Mouse (Mus musculus) CH12.LX (cell line): ENCODE results near the gene Inha. TPM values are rescaled to one million over a fixed set of nuclear protein-coding genes. Genes with fewer than 3 reads are reported as not detected.

Experiments used
- DNase-seq: peaks from one replicate; pipeline ENCODE4 v3.0.0-alpha.2; 2013; ENCODE audit errors: extremely low read depth
- H3K27ac ChIP-seq: 2 replicates; pipeline ENCODE4 v1.5.1; 2012; ENCODE audit warnings: low read depth, mild to moderate bottlenecking, control low read depth, moderate library complexity; ENCODE audit not compliant: insufficient read depth
- H3K27me3 ChIP-seq: replicated peaks from 2 replicates; pipeline ENCODE3; 2012; ENCODE audit warnings: inconsistent platforms
- H3K36me3 ChIP-seq, 2 experiments: replicated peaks in 1 of 2; 2 replicates each; pipeline versions ENCODE3 to v1.6.1; 2012; ENCODE audit warnings: inconsistent platforms in 1 of 2, low read length in 1 of 2, mild to moderate bottlenecking in 1 of 2, mixed read lengths in 1 of 2, moderate library complexity in 1 of 2; ENCODE audit not compliant: control insufficient read depth in 1 of 2, insufficient read depth in 1 of 2
- H3K4me1 ChIP-seq, 2 experiments: 2 replicates each; pipeline ENCODE4 v1.6.1; 2012; ENCODE audit warnings: inconsistent platforms in 1 of 2, moderate library complexity in 1 of 2; ENCODE audit not compliant: insufficient read depth in 2 of 2, control insufficient read depth in 1 of 2
- H3K4me2 ChIP-seq: 2 replicates; pipeline ENCODE4 v1.6.1; 2012; ENCODE audit warnings: low read depth, mild to moderate bottlenecking, control low read depth; ENCODE audit not compliant: poor library complexity, insufficient read depth, severe bottlenecking
- H3K4me3 ChIP-seq, 3 experiments: fragments of 150-350 bp in 1 of 3; sonication (generic) in 1 of 3; replicated peaks in 1 of 3; 2 replicates each; pipeline versions ENCODE3 to v1.5.1; 2011 to 2012; ENCODE audit warnings: low read depth in 2 of 3, low read length in 2 of 3, mild to moderate bottlenecking in 2 of 3, moderate library complexity in 2 of 3, control low read depth in 1 of 3, improper control_type of control experiment in 1 of 3, inconsistent platforms in 1 of 3, mixed read lengths in 1 of 3; ENCODE audit not compliant: poor library complexity in 1 of 3
- H3K79me2 ChIP-seq: replicated peaks from 2 replicates; pipeline ENCODE4 v1.6.1; 2012; ENCODE audit warnings: mild to moderate bottlenecking, moderate library complexity; ENCODE audit not compliant: control insufficient read depth, poor library complexity, insufficient read depth, severe bottlenecking; ENCODE audit errors: extremely low read depth
- H3K9ac ChIP-seq: 2 replicates; pipeline ENCODE4 v1.6.1; 2012; ENCODE audit warnings: low read depth, mild to moderate bottlenecking, control low read depth, moderate library complexity; ENCODE audit not compliant: insufficient read depth
- H3K9me3 ChIP-seq: replicated peaks from 2 replicates; pipeline ENCODE3; 2012; ENCODE audit warnings: low read length, inconsistent platforms, mixed read lengths
- BHLHE40 ChIP-seq: IDR thresholded peaks from 2 replicates; pipeline ENCODE4 v1.6.1; 2011; ENCODE audit warnings: mild to moderate bottlenecking, low read depth, low read length, improper control_type of control experiment
- CHD1 ChIP-seq: IDR thresholded peaks from 2 replicates; pipeline ENCODE4 v1.6.1; 2012; ENCODE audit warnings: low read depth, low read length, improper control_type of control experiment, inconsistent platforms
- CHD2 ChIP-seq: IDR thresholded peaks from 2 replicates; pipeline ENCODE4 v1.6.1; 2011; ENCODE audit warnings: low read length, improper control_type of control experiment
- ELF1 ChIP-seq: IDR thresholded peaks from 2 replicates; pipeline ENCODE4 v1.6.1; 2014; ENCODE audit warnings: low read depth, mild to moderate bottlenecking, inconsistent platforms, low read length, improper control_type of control experiment
- ETS1 ChIP-seq: conservative IDR thresholded peaks from 2 replicates; pipeline ENCODE4 v1.6.1; 2012; ENCODE audit warnings: low read depth, mild to moderate bottlenecking, inconsistent platforms, low read length, improper control_type of control experiment, moderate library complexity
- GABPA ChIP-seq: IDR thresholded peaks from 2 replicates; pipeline ENCODE4 v1.6.1; 2012; ENCODE audit warnings: low read depth, low read length, improper control_type of control experiment, inconsistent platforms; ENCODE audit not compliant: insufficient replicate concordance
- IRF4 ChIP-seq: IDR thresholded peaks from 2 replicates; pipeline ENCODE4 v1.6.1; 2014; ENCODE audit warnings: low read depth, mild to moderate bottlenecking, inconsistent platforms, low read length, improper control_type of control experiment
- JUN ChIP-seq: IDR thresholded peaks from 2 replicates; pipeline ENCODE4 v1.6.1; 2011; ENCODE audit warnings: low read depth, mild to moderate bottlenecking, low read length, improper control_type of control experiment, moderate library complexity; ENCODE audit not compliant: insufficient read depth
- JUND ChIP-seq: conservative IDR thresholded peaks from 2 replicates; pipeline ENCODE4 v1.6.1; 2011; ENCODE audit warnings: low read depth, low read length, improper control_type of control experiment
- MEF2A ChIP-seq: IDR thresholded peaks from 2 replicates; pipeline ENCODE4 v1.6.1; 2014; ENCODE audit warnings: low read depth, mild to moderate bottlenecking, inconsistent platforms, low read length, improper control_type of control experiment, borderline replicate concordance
- NELFE ChIP-seq: IDR thresholded peaks from 2 replicates; pipeline ENCODE4 v1.6.1; 2011; ENCODE audit warnings: low read depth, low read length, improper control_type of control experiment
- NRF1 ChIP-seq: IDR thresholded peaks from 2 replicates; pipeline ENCODE4 v1.6.1; 2014; ENCODE audit warnings: low read depth, mild to moderate bottlenecking, inconsistent platforms, low read length, improper control_type of control experiment, moderate library complexity
- PAX5 ChIP-seq: IDR thresholded peaks from 2 replicates; pipeline ENCODE4 v1.6.1; 2012; ENCODE audit warnings: low read length, inconsistent platforms, mixed read lengths
- POLR2AphosphoS2 ChIP-seq: IDR thresholded peaks from 2 replicates; pipeline ENCODE4 v1.6.1; 2011; ENCODE audit warnings: low read depth, low read length, improper control_type of control experiment
- SIN3A ChIP-seq: IDR thresholded peaks from 2 replicates; pipeline ENCODE4 v1.6.1; 2012; ENCODE audit warnings: low read length, improper control_type of control experiment, inconsistent platforms
- SMC3 ChIP-seq: IDR thresholded peaks from 2 replicates; pipeline ENCODE4 v1.6.1; 2011; ENCODE audit warnings: low read depth, low read length, improper control_type of control experiment
- TBP ChIP-seq: conservative IDR thresholded peaks from 2 replicates; pipeline ENCODE4 v1.6.1; 2011; ENCODE audit warnings: low read depth, low read length, improper control_type of control experiment
- TCF12 ChIP-seq: IDR thresholded peaks from 2 replicates; pipeline ENCODE4 v1.6.1; 2014; ENCODE audit warnings: low read depth, mild to moderate bottlenecking, inconsistent platforms, low read length, improper control_type of control experiment
- USF2 ChIP-seq: conservative IDR thresholded peaks from 2 replicates; pipeline ENCODE4 v1.6.1; 2011; ENCODE audit warnings: low read depth, low read length, improper control_type of control experiment
- ZC3H11A ChIP-seq: IDR thresholded peaks from 2 replicates; pipeline ENCODE4 v1.6.1; 2012; ENCODE audit warnings: low read depth, mild to moderate bottlenecking, inconsistent platforms, low read length, improper control_type of control experiment
- ZKSCAN1 ChIP-seq: IDR thresholded peaks from 2 replicates; pipeline ENCODE4 v1.6.1; 2012; ENCODE audit warnings: low read depth, inconsistent platforms, low read length, improper control_type of control experiment, borderline replicate concordance
- dilution Hi-C: fragments of 300-500 bp; cut with MboI; formaldehyde crosslinking; loops from 2 replicates; pipeline ENCODE4 v1.14.3; 2020; ENCODE audit warnings: low sequenced_read_pairs; ENCODE audit not compliant: extremely low pct_unique_long_range_greater_than_20kb, extremely low pct_ligation_motif_present
- in situ Hi-C: fragments of 300-500 bp; cut with MboI; formaldehyde crosslinking; loops from 3 replicates; pipeline ENCODE4 v1.14.3; 2019; ENCODE audit warnings: low sequenced_read_pairs, low pct_ligation_motif_present, low pct_unique_long_range_greater_than_20kb, mixed read lengths
- polyA plus RNA-seq: library from polyadenylated mRNA; unstranded; fragments of >175 nt; gene quantifications from 2 replicates; pipeline ENCODE4 v1.2.1, GENCODE M21; 2012; ENCODE audit warnings: low read depth; ENCODE audit not compliant: insufficient read length
- total RNA-seq, 2 experiments: library from RNA; depleted of rRNA; stranded (reverse); fragments of 300-350 nt in 1 of 2; fragments of >200 nt in 1 of 2; gene quantifications; 2 replicates each; pipeline ENCODE4 v1.2.3; 2012 to 2014

Inha gene
- total and polyA plus RNA-seq, 3 experiments = not detected

DNA sequence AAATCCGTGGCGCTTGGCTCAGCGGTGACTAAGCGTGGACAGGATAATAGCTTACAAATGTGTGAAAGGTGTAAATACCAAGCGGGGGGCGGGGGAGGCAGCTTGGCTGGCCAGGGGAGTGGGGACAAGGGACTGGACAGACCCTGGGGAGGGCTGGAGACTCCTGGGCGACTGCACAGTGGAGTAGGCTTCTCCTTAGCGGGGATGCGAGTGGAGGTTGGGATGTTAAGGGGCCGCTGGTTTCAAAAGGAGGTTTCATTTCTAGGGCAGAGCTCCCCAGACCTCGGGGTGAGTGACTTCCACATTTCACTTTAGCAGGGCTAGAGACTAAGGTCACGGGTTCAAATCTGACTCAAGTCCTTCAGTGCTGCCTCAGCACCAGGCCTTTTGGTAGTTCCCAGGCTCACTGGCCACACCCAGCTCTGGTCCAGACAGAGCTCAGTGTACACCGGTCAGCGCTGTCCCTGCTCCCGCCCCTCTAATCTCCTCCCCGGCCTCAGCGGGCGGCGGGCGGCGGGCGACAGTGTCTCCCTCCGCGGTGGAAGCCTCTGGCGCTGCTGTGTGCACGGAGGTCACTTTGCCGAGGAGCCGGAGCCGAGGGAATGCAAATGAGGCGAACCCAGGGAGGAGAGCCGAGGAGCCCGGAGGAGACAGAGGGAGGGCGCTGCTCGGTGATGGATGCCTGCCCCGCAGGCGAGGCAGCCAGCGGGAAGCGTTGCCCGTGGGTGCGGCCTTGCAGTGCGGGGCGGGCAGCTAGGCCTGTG, 48.7 kb upstream of the Inha start:
- H3K27ac ChIP-seq = no peak overlapping the region

DNA sequence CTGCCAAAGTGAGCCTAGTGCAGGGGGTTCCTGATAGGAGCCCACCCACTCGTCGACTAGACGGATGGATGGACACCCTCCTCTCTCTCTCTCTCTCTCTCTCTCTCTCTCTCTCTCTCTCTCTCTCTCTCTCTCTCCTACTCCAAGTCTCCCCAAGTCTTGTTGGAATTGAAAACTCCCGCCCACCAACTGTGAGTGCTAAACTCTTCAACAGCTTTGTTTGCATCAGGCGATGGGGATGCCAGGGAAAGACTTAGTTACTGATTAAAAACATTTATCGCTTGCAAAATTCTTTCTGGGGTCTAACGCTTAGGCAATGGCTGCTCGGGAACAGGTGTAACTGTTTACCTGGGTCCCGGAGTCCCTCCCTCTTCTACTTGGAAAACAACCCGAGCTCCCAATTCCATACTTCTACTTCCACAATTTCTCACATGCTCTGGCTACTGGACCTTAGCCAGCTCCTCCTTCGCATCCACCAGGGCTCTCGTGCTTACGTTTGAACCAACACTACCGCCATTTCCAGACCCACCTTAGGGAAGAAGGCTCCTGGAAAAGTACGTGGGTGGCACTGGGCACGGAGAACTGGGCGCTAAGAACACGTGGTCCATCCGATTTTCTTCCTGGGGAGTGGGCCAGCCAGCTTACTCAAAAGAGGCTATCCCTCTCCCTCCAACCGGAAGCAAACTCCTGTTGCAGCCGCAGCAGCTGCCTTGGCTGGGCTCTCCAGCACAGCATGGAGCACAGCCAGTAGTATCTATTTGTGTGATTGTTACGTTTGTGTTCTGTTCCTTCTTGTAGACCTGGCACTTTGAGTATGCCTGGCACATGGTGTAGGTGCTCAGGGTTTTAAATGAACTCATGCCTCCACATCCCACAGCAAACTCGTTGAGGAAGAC, 47.8 kb upstream of the Inha start:
- H3K9ac ChIP-seq = no peak overlapping the region
- no peaks in the 10 kb centered on the region for H3K36me3 ChIP-seq
- DNase-seq = no peak
- in situ Hi-C loops = loop anchor here (25.0 kb wide), 1 partner anchor 522 kb away; the partner anchor contains the start of gene Cfap65
- no peak overlapping the region for H3K27ac ChIP-seq
- TF ChIP-seq SIN3A (no peak), IRF4 (no peak), TBP (no peak), CHD1 (no peak), POLR2AphosphoS2 (no peak), CHD2 (no peak), USF2 (no peak), PAX5 (no peak), JUN (no peak), GABPA (no peak), ELF1 (no peak), ETS1 (no peak), NELFE (no peak), ZKSCAN1 (no peak), TCF12 (no peak), JUND (no peak), ZC3H11A (no peak), SMC3 (no peak), NRF1 (no peak), MEF2A (no peak)
- TF ChIP-seq, all 38 proteins: peak for 0
- Histone ChIP-seq H3K4me2 (peak overlapping the region; percentile 73; the same call in 1 of the 2 replicates), H3K9me3 (no peaks in the 10 kb centered on the region), H3K79me2 (no peaks in the 10 kb centered on the region), H3K4me1 (peaks cover 0 to 5% of the 10 kb centered on the region in 2 experiments; a peak in 1 of 4 replicates), H3K4me3 (no peak overlapping the region), H3K27me3 (peaks cover 60% of the 10 kb centered on the region)
- dilution Hi-C loops = no loop called here

More for the DNA sequence above, 48.7 kb upstream of the Inha start:
- Histone ChIP-seq H3K9me3 (no peaks in the 10 kb centered on the region), H3K4me3 (peak overlapping the region in 1 of 3 experiments; percentile 11), H3K27me3 (peaks cover 62% of the 10 kb centered on the region), H3K79me2 (no peaks in the 10 kb centered on the region), H3K36me3 (no peaks in the 10 kb centered on the region), H3K9ac (no peak overlapping the region), H3K4me2 (peak overlapping the region; percentile 73; the same call in 1 of the 2 replicates), H3K4me1 (peaks cover 0 to 5% of the 10 kb centered on the region in 2 experiments; a peak in 1 of 4 replicates)
- no peak for TF ChIP-seq BHLHE40
- in situ Hi-C loops (loop anchor here (25.0 kb wide), 1 partner anchor 521 kb away; the partner anchor contains the start of gene Cfap65), dilution Hi-C loops (no loop called here)
- DNase-seq = no peak
